Mouse (Mus musculus) brain, embryonic 18.5 days (tissue): ENCODE measurements around the gene Stum.
"Not testable (repeated sequence)": the region's sequence is repeated elsewhere in the genome, so short reads cannot be mapped to it uniquely, and the experiment has no call there.

Experiments used
- DNase-seq: peaks from one replicate; pipeline ENCODE4 v3.0.0-alpha.2; 2012; ENCODE audit warnings: low read depth, low spot score

Stum gene

DNA sequence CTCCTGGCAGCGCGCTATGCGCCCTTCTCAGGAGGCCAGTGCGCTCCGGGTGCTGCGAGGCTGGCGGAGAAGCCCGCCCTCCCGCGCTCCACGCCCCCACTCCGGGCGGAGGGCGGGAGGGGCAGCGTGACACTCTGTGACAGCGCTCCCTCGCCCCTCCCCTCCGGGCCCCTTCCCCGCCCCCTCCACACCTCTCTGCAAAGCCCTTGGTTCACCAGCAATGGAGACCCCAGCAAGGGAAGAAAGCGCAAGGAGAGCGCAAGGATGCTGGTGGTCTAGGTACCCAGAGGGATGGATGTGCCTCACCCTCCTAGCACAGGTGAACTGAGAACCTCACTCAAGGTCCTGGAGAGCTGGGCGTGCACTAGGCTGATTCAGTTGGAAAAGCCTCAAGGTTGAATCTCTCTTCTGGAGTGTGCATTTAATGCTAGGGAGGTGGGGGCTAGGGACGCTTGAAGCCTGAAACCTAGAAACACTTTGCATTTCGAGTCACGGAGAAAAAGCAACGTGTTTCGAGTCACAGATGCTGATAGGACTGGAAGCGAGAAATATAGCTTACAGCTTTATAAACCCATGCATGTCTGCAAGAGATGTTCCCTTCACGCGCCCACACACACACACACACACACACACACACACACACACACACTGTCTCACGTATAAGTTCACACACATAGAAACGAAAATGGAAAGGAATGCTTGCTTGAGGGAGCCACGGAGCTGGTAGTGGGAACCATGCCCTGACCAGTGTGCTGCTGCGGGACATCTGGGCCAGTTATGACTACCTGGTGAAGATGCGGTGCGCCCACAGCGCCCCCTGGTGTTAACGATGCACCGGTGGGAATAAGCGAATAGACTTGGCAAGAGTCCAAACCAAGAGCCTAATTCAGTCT is at the start of gene Stum:
Gene Stum, minus strand, starts transcription at position 106 of the 893 bp plus-strand sequence.
- DNase-seq, result no peak

DNA sequence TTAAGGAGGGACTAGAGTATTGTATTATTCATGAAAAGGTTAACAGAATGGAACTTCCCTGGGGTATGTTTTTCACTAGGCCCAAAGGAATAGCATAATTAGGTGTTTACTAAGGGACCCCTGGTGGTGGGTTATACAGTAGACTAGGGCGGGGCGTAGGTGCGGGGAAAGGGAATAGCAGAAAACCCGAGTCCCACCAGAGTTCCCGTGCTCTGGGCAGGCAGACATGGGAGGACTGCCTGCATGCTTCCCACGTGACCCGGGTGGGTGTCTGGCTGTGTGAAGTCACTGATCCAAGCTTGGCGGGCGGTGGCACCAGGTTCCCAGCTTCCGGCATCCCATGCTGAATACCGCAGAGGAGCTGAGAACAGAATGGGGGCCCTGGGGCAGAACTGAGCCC is 49.4 kb upstream of the Stum start:
- no peak for DNase-seq

DNA sequence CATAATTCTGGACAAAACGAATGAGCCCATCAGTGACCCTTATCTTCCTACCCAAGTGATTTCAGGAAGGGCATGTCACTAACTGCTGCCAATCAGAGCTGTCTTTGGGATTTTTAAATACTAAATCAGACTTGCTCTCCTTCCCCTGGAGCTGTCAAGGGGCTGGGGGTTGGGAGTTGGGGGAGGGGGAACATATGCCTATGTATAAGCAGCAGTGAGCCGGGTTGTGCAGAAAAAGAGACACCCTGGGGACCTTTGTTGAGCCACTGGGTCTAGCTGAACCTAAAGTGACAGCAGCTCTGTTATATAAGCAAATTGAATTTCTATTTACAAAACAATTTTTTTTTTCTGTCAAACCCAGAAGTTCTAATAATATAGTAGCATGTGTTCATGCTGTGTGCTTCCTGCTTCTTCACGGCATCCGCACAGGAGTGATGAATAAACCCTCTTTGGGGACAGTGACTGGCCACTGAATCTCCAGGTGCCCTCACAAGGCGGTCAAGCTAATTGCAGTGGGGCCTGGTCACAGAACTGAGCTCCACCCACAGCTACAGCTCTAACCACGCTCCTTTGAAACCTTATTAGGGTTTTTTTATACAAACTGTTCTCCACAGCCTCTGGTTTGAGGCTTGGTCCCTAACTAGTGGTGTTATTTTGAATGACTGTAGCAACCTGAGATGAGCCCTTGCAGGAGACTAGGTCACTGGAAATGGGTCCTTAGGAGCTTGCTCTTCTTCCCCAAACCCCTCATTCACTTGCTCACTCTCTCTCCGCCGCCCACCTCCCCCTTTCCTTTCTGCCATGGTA is 47.4 kb upstream of the Stum start:
- DNase-seq, result no peak

DNA sequence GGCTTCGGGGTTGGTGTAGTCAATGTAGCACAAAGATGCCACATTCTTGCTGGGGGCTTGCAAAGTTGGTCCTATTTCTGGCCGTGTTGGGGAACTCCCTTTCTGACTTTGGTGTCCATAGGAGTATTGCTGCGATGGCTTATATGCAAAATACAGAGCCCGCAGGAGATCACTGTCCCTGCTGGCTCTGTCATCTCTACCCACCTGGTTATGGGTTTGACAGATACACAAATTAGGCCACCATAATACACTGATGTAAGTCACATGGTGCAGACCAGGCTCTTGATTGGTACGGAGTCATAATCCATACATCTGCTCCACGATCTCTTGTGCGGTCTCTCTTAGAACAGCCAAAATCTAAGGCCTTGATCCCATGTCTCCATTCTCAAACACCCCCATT is 46.5 kb upstream of the Stum start:
- DNase-seq, result no peak

DNA sequence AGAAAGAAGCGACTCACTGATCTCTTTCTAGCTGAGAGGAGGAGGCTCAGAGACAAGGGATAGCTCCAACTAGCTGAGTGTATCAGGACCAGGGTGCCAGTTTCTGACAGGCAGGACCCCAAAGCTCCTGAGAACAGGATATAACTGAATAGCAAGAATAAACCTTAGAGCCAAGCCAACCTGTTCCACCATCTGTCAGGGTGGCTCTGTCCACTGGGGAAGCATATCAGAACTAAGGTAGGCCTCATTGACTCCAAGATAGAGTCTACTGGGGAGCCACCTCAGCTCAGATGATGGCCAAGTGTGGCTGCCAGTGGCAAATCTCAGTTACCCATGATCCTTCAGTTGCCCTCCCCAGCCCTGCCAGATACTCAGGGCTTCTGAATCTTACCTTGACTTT is 42.0 kb upstream of the Stum start:
- no peak for DNase-seq

DNA sequence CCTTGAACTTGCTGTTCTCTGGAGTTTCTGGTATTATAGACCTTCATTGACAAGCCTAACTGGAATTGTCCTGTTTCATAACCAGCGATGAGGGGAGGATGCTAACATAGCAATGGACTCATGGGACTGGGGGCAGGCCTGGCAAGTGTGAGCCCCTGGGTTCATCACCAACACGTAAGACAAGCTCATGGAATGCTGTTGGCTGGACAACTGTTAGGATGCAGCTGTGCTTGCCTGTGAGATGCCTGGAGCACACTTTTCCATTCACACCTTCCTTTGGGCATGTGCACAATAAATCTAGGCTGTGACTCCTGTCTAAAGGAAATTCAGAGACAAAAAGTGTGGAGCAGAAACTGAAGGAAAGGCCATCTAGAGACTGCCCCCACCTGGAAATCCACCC is 40.0 kb upstream of the Stum start:
- no peak for DNase-seq

DNA sequence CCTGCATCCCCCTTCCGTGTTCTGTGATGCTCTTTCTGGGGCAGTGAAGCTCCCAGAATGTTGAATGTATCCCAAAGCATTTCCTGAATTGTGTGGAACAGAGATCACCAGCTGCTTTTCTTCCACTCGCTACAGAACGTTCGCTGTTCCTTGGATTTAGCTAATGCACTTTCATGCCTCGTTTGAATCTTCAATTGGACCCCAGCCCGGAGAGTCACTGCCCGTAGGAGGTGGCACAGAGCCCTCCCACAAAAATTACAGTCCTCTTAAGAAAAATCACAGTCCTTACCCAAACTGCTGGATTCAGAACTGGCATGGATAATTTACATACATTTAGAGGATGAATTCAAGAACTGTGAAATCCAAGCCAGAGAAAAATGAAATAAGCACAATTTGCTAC is 36.9 kb upstream of the Stum start:
- DNase-seq, result no peak

DNA sequence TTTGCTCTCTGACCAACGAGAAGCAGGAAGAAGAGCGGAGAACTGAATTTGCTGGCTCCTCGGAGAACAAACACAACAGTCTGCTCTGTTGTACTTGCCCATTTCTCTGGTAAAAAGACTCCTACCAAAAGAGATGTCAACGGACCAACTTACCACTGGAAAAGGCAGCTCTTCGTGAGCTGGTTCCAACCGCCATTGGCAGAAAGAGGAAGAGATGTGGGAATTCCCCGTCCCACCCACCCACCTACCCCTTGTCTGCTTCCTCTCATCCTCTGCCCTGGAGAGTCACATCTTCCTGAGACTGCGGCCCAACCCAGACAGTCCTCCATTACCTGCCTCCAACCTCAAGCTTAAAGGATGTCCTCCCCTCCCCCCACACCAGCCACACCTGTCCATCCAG is 36.2 kb upstream of the Stum start:
- no peak for DNase-seq

DNA sequence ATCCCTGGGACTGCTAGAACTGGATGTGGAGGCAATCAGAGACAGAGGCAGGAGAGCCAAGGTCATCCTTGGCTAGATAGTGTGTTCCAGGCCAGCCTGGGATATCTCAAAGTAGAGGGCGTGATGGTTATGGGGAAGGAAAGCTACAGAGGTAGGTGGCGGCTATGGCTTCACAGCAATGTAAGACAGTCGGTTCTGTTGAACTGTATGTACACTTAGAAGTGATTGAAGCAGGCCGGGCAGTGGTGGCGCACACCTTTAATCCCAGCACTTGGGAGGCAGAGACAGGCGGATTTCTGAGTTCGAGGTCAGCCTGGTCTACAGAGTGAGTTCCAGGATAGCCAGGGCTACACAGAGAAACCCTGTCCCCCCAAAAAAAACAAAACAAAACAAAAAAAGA is 35.6 kb upstream of the Stum start:
- not testable (repeated sequence) for DNase-seq

DNA sequence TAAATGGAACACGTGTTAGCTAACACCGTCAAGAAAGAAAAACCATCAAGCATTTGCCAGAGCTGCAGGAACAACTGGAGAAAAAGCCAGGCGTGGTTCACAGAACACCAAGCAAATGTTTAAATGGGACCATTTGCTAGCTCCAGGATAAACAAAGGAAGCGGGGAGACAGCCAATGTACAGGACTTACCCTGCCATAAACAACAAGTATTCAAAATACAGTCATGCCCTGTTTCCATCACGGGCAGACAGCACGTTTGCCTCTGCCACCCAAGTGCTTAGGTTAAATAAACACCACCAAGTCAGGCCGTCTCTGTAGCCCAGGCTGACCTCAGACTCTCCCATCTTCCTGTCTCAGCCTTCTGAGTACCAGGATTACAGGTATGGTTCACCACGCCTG is 35.1 kb upstream of the Stum start:
- DNase-seq, result no peak

DNA sequence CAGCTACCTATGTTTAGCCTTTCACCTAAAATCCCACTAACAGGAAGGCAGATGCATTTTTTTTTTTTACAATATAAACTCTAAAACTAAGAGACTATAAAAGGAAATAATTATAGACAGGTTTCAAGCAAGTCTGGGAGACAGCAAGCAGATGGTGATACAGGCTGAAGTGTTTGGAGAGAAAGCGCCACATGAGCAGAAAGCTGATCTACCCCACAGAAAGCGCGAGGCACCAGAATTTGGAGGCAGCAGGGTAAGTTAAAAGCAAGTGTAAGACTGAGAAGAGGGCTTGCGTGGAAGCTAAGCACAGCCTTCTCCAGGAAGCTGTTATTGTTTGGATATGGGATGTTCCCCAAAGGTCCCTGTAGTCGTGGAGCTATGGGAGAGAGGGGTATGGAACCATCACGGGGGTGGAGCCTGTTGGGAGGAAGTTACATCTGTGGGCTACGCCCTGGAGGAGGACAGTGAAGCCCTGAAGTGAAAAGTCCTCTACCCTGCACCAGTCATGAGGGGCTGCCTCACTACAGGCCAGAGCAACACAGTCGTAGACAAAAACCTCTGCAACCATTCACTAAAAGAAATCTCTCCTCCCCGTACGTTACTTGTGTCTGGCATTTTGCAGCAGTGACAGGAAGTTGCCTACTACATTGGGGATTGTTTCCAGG is 34.2 kb upstream of the Stum start:
- DNase-seq, result no peak

DNA sequence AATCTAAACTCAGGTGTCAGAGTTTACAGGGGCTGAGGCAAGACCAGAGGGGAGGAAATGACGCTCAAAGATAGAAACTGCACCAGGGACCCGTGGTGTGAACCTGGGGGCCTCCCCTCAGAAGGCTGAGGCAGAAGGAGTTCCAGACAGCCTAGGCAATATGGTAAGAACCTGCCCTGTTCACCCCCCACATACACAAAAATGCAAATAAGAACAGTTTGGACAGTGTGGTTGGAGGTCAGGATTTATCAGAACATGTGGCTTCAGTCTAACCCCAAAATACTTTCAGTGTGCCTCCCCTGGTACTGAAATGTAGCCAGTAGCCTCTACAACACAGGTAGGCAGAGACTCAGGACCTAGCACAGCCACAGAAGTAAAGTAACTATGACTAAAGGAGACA is 30.8 kb upstream of the Stum start:
- no peak for DNase-seq

DNA sequence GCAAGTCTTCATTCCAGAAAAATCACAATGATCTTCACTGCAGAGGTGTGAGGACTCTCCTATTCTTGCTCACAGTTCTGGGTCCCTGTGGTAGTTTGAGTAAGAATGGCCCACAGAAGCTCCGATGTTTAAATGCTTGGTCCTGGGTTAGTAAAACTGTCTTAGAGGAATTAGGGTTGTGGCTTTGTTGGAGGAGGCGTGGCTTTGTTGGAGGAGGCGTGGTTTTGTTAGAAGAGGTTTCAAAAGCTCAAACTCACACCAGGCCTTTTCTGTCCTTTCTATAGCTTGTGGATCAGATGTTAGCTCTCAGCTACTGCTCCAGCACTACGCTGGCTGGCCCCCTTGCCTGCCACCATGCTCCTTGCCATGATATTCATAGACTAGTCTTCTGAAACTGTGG is 27.6 kb upstream of the Stum start:
- DNase-seq, result no peak

DNA sequence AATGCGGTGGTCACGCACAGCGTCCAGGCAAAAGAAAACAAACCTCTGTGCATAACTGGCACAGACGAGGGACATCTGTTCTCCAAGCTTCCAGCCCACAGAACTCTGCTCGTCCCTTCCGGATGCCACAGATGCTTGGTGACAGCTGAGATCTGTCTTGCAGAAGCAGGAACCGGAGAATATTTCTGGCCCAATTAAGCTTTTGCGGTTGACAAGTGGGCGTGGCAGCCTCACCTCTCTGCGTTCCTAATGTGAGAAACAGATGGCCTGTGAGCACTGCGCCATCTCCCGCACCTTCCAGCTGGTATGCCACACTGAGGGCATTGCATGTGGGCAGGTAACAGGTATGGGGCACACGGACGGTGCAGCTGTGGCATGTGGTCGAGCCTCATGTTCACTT is 27.1 kb upstream of the Stum start:
- no peak for DNase-seq

DNA sequence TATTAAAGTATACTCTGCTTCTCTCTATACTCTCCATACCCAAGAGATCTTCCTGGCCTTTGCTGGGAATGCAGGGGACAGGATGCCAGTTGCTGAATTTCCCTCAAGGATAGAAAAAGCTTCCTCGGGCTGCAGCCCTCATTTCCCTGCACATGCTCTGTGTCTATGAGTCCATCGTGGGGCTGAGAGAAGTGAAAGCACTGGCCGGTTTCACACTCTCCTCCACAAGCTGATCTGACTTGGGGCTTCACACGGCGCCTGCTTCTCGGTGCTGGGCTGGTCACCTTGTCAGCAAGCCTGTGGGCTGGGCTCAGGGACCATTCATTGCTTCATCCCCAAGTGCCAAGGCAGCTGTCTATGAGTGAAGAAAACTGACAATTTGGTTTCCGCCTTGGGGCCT is 25.4 kb upstream of the Stum start:
- DNase-seq, result no peak

DNA sequence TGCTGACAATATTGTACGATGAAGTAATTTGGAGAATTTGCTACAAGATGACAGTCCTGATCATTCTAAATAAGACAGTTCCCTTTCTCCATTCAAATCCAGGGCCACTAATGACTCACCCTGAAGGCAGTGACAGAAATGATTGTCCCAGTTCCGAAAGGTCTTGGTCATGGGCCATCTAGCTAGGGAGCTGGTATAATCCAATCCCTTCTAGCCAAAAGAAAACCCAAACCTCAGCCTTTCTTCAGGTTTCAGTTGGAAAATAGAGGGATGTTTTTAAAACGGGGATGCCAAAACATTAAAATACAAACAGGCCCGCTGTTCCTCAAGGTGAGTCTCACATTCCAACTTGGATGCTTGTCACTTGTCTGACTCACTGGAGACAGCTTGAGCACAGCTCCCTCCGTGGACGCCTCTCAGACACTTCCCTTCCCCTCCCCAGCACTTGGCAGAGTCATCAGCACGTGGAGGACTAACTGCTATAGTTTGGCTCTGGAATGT is 24.0 kb upstream of the Stum start:
- no peak for DNase-seq

DNA sequence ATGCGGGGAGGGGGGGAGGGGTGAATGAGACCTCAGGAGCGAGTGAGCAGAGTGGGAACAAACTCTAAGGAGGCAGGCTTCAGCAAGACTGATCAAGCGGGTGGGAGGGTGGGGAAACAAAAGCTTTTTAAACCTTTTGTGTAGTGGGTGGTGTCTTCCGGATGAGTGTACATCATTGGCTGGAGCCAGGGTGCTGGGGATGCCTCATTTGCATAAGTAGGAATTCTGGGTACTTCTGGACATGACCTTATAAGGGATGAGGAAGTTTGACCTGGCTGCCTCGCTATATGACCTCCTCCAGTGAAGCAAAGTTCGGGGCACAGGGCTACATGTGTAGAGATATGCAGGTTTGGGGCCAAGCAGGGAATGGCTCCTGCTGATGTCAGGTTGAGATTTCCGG is 23.0 kb upstream of the Stum start:
- DNase-seq, result no peak

DNA sequence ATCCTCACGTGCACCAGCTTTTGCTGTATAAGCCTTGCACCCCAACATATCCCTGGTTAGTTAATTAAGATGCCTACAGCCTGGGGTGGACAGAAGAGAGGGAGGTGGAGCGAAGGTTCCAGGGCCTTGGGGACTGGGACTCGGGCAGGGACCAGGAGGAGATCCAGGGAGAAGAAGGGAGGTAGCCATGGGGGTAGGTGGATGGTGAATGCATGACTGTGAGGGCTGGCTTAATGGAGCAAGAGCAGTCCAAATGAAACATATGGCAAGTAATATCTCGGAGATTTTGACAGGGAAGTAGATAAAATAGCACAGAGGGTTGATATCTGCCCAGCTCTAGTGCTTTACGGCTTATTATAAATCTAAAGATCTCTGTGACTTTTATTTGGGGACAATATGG is 21.6 kb upstream of the Stum start:
- DNase-seq, result no peak

DNA sequence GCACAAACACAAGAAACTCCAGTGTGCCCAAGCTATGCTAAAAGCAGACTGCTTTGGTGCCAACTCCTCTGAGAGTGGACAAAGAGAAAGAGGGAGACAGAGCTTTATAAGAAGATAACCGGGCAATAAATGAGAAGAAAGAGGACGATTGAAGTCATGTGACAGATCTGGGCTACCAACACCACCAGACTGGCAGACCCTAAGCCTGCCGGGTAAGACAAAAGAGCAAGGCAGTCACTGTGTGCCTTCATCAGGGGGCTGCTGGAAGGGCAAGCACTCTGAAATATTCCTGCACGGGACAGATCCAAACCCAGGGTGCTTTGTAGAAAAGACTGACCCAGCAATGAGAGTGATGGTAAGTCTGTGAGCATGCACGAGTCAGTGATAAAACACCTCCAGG is 20.2 kb upstream of the Stum start:
- DNase-seq, result no peak

DNA sequence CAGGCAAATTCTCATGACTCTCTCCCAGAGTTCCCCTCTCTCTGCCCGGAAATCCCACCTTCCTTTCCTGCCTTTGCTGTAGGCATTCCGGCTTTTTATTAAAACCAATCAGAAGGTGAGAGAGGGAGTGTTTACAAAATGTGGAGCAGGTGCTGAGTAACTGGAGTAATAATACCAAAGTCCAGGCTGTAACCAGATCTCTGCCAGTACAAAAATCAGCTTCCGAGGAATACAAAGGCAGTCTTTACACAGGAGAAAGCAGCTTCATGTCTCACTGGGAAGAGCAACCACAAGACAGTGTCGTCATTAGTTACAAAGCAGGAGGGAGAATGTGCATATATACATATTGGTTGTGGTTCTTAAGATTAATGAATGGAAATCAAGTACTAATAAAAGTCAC is 19.3 kb upstream of the Stum start:
- DNase-seq, result no peak

DNA sequence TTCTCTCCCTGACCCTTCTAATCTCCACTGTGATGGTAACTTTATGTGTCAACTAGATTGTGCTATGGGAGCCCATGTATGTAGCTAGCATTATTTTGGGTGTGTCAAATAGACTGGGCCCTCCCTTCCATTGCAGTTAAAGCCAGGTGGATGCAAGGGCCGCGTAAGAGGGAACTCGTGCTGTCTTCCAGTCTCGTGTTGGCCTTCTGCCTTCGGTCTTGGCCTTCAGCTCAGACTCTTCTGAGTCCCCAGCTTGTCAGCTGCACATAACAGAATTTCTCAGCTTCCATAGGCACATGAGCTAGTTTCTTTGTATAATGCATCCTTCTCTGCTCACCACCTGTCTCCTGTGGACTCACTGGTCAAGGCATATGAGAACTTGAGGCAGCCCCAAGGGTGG is 17.3 kb upstream of the Stum start:
- no peak for DNase-seq

DNA sequence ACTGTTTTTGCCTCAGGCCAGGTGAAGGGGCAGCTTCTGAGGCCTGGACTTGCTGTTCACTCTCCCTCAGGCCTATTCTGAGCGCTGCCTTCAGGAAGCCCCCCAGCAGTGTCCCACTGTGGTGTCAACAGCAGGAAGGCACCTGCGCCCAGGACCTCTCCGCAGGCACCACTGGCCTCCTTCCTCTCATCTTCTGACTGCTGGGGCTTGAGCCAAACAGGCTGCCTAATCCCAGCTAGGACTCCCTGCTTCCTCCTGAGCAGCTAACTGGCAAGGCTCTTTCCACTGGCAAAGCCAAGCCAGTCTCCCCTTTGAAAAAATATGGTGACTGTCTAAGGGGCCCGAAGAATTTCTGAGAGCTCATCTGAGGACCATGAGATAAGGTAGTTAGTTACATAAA is 16.9 kb upstream of the Stum start:
- no peak for DNase-seq
